Mouse (Mus musculus): ENCODE measurements at regions not wholly inside any gene's neighbourhood (a gene's known extent, or its start where the extent isn't known, plus 50 kb on each side); places are given as distances from the start of the nearest gene placed in this dataset.

- TF ChIP-seq CTCF (IDR thresholded peaks at IDR 0.05; ENCODE audit: insufficient read depth, low read length), result no peak
- no peak for TF ChIP-seq POLR2A (IDR thresholded peaks at IDR 0.05; ENCODE audit: borderline replicate concordance, extremely low read depth, low read depth, low read length)
Observed at GRCm38 (mm10) chr9:120647668-120647955, 76.4 kb downstream of the Rpl14 start.
